Mouse (Mus musculus): Measurements from ENCODE around the gene Pcbp4.

Gene Pcbp4

DNA sequence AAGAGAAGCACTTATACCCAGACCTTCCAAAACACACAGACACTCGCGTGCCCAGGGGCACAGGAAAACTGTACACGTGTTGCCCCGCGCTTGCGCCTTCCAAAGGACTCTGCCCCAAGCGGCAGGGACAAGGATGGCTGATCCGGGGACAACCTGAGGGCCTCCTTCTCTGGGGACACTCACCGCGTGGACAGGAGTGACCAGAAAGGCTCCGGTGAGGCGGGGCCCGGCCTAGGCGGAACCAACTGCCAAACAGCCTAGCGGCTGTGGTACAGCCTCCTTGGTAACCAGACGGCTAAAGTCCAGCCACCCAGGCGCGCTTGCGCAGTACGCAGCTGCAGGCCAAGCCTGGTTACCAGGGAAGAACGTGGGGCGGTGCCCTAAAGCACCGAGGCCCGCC, 5.7 kb upstream of the Pcbp4 start, which contains the start of the genes Abhd14b and Abhd14a:
Gene Abhd14b, plus strand, starts transcription at position 112 of the 400 bp plus-strand sequence.
Gene Abhd14a, minus strand, starts transcription at position 331 of the 400 bp plus-strand sequence.
- DNase-seq (ENCODE audit: low spot score): peak; percentile 94

DNA sequence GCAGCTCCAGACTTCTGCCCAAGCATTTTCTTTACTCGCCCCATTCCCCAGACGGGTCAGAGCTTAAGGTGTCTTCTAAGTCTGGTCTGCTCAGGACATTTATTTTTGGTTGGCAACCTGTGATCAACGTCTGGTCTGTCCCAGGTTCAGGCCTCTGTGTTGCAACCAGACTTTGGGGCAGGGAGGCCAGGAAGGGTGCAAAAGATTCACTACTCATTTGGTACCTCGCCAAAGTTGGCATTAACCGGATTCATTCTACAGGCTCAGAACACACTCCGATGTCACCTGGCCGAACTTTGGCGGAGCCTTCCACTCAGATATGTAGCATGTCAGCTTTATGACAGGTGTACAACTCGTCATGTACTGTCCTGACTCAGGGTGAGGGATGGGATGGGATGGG, 5.1 kb upstream of the Pcbp4 start:
- DNase-seq (ENCODE audit: low spot score): no peak

- peak; percentile 82 for DNase-seq (ENCODE audit: low spot score)
Measured at GRCm38 (mm10) chr9:106448498-106449031, 4.5 kb upstream of the Pcbp4 start.

- DNase-seq (ENCODE audit: low spot score): no peak
Measured at GRCm38 (mm10) chr9:106449947-106450346, 3.1 kb upstream of the Pcbp4 start.

DNA sequence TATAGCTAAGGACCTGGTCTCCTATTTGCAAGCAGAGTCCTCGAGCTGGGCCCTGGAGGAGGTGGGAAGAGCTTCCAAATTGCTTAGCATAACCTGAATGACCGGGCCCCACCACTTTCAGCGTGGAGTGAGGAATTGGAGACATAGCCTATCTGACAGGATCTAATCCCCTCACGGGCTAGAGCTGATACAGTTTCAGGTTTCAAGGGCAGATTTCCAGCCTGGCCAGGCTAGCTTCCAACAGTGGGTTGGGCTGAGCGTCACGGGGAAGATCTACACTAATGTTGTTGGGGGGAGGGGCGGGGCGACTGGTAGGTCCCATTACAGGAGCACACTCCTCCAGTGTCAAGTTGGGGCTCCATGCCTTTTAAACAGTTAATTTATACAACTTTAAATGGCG, 2.4 kb upstream of the Pcbp4 start:
- no peak for DNase-seq (ENCODE audit: low spot score)

GRCm38 (mm10) chr9:106451298-106451697, 1.8 kb upstream of the Pcbp4 start:
- no peak for DNase-seq (ENCODE audit: low spot score)

DNA sequence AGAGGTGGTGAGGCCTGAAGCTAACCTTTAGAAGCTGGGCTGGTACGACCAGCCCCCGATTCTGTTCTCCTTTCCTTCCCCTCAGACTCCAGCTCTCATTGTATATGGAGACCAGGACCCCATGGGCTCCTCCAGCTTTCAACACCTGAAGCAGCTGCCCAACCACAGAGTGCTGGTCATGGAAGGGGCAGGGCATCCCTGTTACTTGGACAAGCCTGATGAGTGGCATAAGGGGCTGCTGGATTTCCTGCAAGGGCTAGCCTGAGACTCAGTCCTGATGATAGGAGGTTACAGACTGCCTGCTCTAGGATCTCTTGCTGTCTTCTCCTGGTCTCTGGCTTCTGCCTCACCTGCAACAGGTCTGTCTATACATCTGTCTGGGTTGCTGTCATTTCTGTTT, 1.2 kb upstream of the Pcbp4 start:
- DNase-seq (ENCODE audit: low spot score): no peak

DNA sequence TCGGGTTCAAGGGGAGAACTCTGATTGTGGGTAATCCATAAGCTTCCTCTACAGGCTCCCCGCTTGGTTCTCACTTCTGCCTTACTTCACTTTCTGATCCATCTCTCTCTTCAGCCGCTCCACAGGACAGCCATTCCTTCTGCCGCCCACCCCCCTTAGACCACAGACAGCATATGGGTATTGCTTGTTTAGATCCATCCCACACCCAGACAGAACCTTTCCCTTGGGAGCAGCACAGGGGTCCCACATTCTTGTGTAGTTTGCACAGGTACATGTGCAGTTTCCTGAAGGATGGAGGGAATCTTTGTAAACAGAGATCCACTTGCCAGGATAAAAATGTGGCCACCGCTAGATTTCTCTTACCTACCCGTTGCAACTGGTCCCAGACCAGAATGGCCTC, 740 bp upstream of the Pcbp4 start:
- no peak for DNase-seq (ENCODE audit: low spot score)

DNA sequence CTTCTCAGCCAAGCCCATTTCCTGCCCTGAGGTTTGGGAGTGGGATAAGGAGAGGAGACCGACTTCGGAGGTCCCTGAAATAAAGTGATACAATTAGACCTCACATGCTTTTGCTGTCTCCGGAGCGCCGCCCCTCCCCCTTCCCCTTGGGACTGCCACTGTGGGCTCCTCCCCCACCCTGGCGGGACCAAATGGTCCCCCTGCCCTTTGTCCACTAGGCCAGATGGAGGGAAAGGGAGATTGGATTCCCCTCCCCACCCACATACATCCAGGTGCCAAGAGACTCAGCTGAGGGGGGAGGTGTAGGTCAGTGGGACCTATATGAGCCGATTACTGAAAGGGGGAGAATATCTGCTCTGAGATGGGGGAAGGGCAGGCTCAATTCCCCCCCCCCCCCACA, 270 bp upstream of the Pcbp4 start:
- peak; percentile 76 for DNase-seq (ENCODE audit: low spot score)

GRCm38 (mm10) chr9:106454071-106454761, 1.1 kb downstream of the Pcbp4 start:
- DNase-seq (ENCODE audit: low spot score): no peak

DNA sequence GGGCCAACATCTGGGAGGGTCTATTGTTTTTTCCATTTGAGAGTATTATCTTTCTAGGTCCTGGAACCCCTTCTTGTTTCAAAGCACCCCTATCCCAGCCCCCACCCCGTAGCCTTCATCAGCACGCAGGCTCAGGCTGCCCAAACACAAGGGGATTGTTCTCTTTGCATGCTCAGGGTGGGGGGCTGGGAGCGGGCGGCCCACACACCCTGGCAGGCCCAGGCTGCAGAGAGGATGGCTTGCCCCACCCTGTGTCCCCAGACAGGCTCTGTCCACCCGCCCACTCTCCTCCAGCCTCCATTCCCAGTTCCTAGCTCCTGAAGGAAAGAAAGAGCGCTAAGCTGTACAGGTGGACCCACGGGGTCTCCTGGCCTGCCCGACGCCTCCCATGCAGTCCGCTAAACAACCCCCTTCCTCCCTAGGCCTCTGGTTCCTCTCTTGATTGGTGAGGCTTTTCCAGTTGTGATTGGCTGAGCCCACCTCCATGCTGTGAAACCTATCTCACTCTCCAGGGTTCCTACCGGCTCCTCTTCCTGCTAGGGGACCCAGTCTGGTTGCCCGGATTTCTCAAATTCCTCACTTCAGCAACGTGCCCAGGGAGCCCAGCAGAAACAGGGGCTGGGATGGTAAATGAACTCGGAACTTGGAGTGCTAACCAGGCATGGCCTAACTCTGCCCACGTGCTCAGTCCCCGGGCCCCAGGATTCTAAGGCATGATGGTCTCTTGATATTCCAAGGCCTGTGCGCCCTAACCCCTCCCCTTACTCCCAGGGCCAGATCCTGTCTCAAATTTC, 2.0 kb downstream of the Pcbp4 start:
- DNase-seq (ENCODE audit: low spot score): peak; percentile 58

DNA sequence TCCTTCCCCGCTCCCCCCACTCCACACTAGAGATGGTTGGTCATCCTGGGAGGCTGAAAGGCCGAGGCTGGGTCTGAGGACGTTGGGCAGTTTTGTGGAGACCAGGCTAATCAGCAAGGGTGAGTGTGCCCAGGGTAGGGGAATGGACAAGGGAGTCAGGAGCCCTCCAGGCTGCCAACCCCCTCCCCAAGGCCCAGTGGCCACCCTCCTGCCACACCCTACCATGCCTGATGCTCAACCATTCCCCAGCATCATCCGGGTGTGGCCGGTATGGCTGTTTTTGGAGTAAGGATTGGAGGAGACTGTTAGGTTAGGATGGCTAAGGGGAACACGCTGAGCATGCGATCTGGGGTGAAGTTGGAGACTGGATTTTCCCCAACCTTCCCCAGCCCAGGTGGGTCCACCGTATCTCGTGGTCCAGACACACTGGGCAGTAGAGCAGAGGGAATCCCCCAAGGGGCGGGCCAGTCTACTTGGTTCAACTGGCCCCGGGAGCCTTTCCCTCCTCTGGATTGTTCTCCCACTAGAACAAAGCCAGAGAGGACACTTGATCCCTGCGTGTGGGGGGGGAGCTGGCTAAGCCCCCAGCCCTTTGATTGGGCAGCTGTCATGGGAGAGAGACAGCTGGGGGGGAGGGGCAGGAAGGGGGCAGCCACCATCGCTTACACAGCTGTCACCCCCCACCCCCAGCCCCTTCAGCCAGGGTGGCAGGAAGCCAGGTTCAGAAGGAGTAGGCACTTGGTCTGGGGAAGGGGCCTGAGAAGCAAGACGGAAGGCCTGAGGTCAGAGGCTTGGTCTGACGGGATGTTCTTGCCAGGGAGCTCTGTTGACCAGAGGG, 3.5 kb downstream of the Pcbp4 start:
- DNase-seq (ENCODE audit: low spot score): no peak

DNA sequence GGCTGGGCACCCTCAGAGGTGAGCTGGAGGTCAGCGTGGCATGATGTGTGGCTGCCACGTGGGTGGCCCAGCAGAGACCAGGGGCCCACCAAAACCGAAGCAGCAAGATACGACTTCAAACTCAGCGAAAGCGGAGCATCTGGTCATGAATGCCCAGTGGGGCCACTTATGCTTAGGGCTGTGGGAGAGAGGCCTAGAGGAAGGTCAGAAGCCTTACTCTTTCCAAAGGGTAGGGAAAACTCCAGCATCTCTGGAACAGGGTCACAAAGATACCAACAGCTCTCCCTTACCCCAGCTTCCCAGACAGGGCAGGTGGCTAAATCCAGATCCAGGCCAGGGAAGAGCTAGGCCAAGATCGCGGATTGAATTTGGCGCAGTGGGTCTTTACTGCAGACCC, 4.1 kb downstream of the Pcbp4 start:
- no peak for DNase-seq (ENCODE audit: low spot score)

- no peak for DNase-seq (ENCODE audit: low spot score)
Measured at GRCm38 (mm10) chr9:106457920-106458319, 4.8 kb downstream of the Pcbp4 start.

DNA sequence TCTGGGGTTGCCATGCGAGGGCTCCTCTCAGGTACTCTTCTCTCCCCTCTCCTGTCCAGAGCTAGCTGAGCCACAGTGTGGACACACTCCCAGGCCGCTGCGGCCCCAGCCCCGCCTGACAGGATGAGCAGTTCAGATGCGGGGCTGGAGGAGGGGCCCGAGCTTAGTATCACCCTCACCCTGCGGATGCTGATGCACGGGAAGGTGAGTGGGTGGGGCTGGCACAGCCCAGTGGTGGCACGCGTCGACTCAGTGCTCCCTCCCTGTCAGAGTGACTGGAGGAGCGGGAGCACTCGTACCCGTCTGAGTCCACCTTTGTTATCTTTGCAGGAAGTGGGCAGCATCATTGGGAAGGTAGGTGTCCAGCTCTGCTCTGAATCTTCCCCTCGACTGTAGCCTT, 6.9 kb downstream of the Pcbp4 start:
- no peak for DNase-seq (ENCODE audit: low spot score)

- DNase-seq (ENCODE audit: low spot score): no peak
Measured at GRCm38 (mm10) chr9:106460401-106461025, 7.4 kb downstream of the Pcbp4 start.

GRCm38 (mm10) chr9:106461026-106461415, 7.9 kb downstream of the Pcbp4 start:
- no peak for DNase-seq (ENCODE audit: low spot score)

GRCm38 (mm10) chr9:106461641-106462429, 8.7 kb downstream of the Pcbp4 start:
- no peak for DNase-seq (ENCODE audit: low spot score)

DNA sequence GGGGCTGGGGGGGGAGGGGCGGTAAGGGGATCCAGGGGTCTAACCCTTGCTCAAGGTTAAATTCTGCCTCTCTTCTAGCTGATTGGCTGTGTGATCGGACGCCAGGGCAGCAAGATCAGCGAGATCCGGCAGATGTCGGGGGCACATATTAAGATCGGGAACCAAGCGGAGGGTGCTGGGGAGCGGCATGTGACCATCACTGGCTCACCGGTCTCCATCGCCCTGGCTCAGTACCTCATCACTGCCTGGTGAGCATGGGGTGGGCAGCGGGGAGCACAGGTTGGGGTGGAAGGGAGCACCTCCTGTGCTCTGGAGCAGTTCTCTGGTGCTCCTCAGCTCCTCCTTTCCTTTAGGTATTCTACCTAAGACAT, 9.3 kb downstream of the Pcbp4 start:
- DNase-seq (ENCODE audit: low spot score): no peak

GRCm38 (mm10) chr9:106463122-106464063, 10.3 kb downstream of the Pcbp4 start:
- DNase-seq (ENCODE audit: low spot score): no peak

Data from yolk sac, embryonic 10.5 days (tissue).